Mouse (Mus musculus) v-Abl transformed pro-B cells (cell line): ENCODE data around the gene Ccnl2.

Source experiments
- in situ Hi-C, 2 experiments: fragments of 400-800 bp; cut with MboI; formaldehyde crosslinking; loops; one replicate each; pipeline ENCODE4 v1.15.1; 2025; ENCODE audit not compliant: unreplicated experiment in 2 of 2

Ccnl2 gene

GRCm38 (mm10) chr4:155854991-155855390, 42.7 kb downstream of the Ccnl2 start:
- in situ Hi-C loops = no loop called here

- in situ Hi-C loops = no loop called here
Observed at GRCm38 (mm10) chr4:155856071-155856470, 43.8 kb downstream of the Ccnl2 start.

- in situ Hi-C loops = no loop called here
Observed at GRCm38 (mm10) chr4:155856881-155857280, 44.6 kb downstream of the Ccnl2 start.

- in situ Hi-C loops = no loop called here
Observed at GRCm38 (mm10) chr4:155859318-155859717, 47.0 kb downstream of the Ccnl2 start.

GRCm38 (mm10) chr4:155861787-155862186, 49.5 kb downstream of the Ccnl2 start:
- in situ Hi-C loops = no loop called here

- in situ Hi-C loops = no loop called here
Observed at GRCm38 (mm10) chr4:155863001-155863400, 50.7 kb downstream of the Ccnl2 start, which contains the start of gene Tas1r3. TSS of gene Tas1r3 (minus strand) at chr4:155863362.

GRCm38 (mm10) chr4:155868614-155869298, 56.5 kb downstream of the Ccnl2 start:
- in situ Hi-C loops = no loop called here

- in situ Hi-C loops = no loop called here
Observed at GRCm38 (mm10) chr4:155869317-155870033, 57.2 kb downstream of the Ccnl2 start, which contains the start of the genes Cptp and Ints11. TSS of gene Cptp (minus strand) at chr4:155869440. TSS of gene Ints11 (plus strand) at chr4:155869546.

GRCm38 (mm10) chr4:155871404-155871803, 59.1 kb downstream of the Ccnl2 start:
- in situ Hi-C loops = no loop called here
